Mouse (Mus musculus): ENCODE measurements around the gene Apol7a.

Apol7a gene

GRCm38 (mm10) chr15:77370588-77370987, 28.3 kb downstream of the Apol7a start:
- DNase-seq: no peak

DNA sequence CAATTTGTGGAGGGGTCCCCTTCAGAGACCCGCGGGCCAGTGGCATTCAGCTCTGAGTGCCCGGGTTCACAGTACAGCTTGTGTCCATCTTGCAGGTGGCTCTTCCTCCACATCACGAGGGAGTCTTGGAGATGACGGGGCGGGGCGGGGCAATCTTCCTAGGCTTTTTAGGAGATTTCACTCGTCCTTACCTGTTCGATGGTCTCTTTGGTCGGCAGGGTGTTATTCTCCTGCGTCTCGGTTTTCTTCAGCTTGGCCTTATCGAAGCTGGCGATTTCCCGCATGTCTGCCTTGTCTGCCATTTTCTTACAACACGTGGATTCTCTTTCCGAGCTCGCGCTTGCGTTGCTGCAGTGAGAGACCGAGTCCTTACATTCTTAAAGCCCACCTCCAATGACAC, 28.9 kb downstream of the Apol7a start:
- DNase-seq: no peak

DNA sequence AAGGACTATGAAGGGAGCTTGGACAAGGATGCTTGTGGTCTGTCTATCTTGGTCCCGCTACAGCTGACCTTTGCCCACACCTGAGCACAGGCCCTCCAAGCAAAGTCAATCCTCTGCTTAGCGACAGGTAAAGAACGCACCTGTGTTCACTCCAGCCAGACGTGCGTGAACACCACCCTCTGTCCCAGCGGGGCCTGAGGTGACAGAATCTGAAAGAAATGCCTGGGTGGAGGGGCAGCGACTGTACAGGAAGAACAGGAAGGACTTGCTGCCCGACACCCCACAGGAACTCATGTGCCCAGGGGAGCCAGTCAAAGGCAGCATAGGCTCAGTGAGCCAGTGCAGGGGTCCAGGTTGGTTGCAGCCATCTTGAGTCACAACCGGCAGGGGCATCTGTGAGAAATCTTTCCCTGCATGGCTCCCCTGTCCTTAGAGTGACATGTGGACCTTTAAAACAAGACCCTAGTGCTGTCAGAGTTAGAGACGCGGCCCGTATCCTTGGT, 30.0 kb downstream of the Apol7a start:
- no peak for DNase-seq

- DNase-seq: peak; percentile 98
These were observed 30.8 kb downstream of the Apol7a start for GRCm38 (mm10) chr15:77368148-77368547.

DNA sequence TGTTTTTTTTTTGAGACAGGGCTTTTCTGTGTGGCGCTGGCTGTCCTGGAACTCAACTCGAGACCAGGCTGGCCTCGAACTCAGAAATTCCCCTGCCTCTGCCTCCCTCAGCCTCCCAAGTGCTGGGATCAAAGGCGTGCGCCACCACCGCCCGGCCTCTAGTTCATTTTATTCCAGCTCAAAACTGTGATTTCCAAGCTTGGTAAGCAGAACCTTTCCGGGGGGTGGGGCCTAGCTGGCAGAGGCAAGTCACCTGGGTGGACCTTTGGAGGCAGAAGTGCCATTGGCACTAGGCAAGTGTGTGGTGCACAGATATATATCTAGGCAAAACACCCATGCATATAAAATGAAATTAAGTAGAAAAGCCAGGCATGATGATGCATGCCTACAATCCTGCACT, 31.4 kb downstream of the Apol7a start:
- no peak for DNase-seq

DNA sequence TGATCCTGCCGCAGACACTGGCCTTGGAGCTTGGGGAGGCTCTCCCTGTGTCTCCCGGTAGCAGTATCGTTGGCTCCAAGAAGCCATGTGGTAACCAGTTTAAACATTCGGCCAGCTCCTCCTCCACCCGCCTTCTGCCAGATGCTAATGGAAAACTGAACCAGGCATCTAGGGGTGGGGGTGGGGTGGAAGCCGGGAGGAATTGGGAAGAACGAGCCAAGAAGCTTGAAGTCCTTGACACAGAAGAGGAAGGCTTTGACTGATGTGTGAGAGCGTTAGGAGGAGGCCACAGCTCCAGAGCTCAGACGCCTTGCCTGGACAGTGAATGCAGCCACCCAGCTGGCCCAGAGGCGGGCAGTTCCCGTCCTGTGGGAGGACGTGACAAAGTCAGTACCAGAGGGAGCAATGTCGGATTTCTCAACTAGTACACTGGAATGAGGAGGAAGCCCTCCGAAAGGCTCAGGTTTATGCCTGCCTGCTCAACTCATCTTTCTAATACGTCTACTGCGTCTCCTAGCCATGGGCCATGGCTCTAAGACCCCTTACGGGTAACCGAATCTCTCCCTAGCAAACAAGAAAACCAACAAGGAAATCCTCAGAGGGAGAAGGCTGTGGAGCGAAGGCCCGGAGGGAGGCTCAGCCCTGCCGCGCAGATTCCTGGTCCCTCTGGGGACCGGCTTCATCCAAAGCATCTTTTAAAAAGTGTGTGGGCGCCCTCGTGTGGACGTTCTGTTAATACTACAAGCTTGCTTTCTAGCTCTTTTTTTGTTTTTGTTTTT, 32.0 kb downstream of the Apol7a start:
- peak; percentile 91 for DNase-seq

DNA sequence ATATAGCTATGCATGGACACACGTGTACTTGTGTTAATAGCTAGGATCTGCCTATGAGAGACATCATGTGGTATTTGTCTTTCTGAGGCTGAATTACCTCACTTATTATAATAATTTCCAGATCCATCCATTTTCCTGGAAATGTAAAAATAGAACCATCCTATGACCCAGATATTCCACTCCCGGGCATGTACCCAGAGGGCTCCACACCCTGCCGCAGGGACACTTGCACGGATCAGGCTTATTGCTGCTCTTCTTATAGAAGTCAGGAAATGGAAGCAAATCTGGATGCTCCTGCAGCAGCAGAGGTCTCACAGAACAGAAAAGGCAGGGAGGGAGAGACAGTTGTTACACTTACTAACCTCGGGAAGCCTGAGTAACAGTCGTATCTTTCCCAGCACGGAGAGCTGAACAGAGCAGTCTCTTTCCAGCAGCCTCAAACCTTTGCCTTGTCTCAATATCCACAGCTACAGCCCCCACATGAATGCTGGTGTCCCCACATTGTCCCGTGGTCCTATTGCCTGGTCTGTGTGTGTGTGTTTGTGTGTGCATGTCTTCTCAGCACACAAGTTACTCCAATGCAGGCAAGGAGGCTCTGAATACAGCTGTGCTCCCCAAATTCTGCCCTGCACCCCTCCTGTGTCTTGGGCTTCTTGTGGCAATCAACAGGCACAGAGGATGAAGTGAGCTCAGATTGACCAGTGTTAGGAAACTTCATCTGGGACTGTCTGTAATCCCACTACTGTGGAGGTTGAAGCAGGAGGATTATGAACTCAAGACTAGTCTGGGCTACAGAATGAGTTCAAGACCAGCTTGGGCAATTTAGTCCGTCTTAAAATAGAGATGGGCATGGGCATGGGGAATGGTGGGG, 33.0 kb downstream of the Apol7a start:
- peak; percentile 55 for DNase-seq

GRCm38 (mm10) chr15:77364026-77364425, 34.9 kb downstream of the Apol7a start:
- peak; percentile 51 for DNase-seq

GRCm38 (mm10) chr15:77363578-77363977, 35.3 kb downstream of the Apol7a start:
- no peak for DNase-seq

DNA sequence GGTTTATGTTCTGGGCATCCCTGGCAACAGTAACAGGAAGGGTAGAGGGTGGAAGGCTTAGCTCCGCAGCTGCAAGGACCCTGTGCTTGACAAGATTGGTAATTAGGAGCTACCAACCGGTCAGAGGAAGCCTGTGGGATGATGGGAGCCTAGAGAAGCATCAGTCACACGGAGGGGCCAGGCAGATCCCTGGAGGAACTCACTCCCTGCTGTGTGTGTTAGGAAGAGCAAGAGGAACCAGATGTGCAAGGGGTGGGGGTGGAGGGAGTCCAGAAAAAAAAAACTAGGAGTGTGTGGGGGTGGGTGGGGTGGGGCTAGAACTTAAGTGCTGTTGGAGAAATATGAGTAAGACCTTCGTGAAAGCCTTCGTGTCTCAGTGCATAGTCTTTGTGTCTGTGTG, 36.0 kb downstream of the Apol7a start:
- no peak for DNase-seq

DNA sequence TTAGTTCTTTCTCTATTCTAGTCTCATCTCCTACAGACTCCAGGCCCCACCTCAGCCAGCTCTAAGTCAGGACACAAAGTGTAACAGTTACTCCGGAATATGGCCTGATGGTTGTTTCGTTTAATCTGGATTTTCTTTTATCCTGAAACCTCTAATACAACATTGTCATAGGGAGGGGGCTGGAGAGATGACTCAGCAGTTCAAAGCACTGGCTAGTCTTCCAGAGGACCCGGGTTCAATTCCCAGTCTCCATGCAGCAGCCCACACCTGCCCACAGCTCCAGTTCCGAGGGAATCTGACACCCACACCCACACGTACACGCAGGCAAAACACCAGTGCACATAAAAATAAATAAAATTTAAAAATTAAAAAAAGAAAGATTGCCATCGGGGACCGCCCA, 39.0 kb downstream of the Apol7a start:
- DNase-seq: no peak

- peak; percentile 57 for DNase-seq
These were observed 39.4 kb downstream of the Apol7a start for GRCm38 (mm10) chr15:77359486-77359885.

DNA sequence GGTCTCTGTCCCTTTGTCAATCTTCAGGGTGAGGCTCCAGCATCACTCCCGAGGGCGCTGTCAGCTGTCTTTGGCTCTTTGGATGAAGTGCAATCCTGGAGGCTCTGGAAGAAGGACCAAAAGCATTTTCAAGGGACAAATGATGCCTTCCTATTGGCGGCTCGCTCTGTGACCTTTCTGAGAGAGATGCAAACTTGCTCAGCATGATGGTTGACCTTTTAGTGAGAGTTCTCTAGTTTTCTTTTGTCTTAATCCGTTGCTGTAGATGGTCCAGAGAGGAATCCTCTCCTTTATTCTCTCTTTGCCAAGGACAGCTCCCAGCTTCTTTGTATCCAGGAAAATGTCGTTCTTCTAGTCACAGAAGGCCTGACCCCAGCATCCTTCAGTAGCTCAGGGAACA, 39.8 kb downstream of the Apol7a start:
- DNase-seq: no peak

DNA sequence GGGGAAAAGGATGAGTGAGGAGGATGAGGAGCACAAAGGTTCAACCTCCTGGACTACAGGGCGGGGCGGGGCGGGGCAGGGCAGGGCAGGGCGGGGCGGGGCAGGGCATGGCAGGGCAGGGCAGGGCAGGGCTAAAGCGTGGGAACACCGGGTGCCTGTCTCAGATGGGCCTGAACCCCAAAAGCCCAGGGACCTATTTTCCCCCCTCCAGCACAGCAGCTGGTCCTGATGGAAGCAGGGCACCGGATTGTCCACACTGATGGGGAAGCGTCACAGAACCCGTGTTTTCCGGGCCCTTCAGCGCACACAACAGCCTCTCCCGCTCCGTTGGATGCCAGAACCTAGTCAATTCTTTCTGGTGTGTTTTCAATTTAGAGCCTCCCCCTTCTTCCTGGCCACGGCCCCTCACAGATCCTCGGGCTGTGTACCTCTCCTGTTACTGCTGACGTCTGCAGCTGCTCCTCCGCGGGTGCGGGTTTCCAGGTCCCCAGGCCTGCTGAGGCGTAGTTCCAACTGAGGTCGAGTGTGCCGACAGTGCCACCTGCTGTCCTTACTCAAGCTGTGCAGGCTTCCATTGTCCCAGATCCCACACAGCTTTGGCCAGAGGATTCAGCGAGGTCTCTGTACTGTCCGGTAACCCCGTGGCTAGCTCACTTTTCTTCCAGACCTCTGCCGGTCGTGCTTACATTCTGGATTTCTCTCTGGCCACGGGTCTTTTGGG, 40.4 kb downstream of the Apol7a start:
- peak; percentile 91 for DNase-seq

DNA sequence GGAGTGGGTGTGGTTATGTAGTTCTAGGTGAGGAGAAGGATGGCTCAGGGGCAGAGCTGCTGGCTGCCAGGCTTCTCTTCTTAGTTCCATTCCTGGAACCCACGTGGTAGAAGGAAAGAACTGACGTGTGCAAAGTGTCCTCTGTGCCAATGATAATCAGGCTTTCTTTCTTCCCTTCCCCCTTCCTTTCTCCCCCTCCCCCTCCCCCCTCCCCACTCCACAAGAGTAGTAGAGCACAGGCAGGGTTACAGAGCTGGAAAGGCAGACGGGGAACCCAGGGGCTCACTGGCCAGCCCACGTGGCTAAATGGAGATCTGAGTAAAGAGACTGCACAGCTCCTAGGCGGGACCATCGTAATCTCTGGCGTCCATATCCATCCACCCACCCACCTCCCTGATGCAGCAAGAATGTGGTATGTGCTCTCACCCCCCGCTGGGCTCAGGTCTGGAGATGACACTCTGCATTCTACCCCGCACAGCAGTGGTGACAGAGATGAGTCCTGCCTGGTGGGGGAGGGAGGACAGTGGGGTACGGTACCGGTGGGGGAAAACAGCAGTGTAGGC, 42.6 kb downstream of the Apol7a start:
- DNase-seq: no peak

DNA sequence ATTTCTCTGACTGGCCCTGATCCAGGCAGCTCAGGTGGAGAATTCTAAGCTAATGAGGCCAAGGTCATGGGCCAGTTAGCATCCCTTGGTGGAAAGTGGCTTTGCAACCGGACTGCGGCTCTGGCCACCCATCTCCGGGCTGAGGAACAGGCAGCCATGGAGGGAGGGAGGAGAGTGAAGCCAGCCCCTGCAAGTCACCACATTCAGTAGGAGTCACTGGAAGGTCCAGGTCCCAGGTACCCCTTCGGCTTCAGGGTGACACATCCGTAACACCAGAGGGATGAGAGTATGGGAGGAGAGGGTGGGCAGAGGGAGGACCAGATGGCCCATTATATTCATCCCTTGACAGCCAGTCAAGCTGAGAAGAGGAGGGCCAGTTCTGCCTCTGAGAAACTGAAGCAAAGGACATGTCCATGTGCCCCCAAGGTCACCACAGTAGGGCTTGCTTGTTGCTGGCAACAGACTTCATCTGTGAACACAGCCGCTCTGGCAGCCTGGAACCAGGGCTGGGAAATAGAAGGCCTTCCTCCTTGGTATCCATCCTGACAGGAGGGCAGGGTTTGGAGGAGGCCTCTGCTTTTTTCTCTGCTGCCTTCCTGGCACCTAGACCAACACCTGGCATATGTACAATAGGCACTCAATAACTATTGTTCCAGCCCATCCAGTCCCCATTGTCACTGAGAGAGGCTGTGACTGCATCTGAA, 43.9 kb downstream of the Apol7a start:
- DNase-seq: no peak

DNA sequence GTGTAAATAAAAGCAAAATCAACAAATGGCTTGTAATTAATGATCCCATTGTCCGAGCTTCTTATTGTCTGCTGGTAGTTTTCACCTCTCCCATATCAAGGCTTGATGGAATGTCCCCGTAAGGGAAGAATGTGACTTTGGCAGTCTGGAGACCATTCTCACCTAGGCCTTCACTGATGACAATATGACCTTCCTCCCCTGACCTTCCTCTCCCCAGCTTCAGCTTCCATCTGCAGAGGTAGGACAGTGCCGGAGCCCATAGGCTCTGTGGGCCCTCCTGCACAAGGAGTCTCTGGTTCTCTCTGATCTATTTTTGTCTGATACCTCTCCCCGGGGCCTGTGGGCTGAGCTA, 44.4 kb downstream of the Apol7a start:
- no peak for DNase-seq

DNA sequence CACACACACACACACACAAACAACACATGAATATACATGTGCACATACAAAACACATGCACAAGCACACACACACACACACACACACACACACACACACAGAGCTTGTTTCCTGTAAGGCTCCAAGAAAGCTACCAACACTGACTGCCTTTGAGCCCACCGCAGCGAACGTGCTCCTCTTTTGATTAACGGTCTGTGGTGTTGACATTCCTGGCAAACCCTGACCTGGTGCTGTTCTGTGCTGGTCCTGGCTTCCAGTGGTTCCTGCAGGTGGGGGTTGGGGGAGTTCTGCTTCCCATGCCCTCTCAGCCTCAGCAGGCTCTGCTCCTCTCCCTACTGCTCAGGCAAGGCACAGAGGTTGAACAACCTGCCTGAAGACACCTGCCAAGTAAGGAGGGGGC, 45.1 kb downstream of the Apol7a start:
- no peak for DNase-seq

- no peak for DNase-seq
These were observed 46.0 kb downstream of the Apol7a start for GRCm38 (mm10) chr15:77352863-77353262.

DNA sequence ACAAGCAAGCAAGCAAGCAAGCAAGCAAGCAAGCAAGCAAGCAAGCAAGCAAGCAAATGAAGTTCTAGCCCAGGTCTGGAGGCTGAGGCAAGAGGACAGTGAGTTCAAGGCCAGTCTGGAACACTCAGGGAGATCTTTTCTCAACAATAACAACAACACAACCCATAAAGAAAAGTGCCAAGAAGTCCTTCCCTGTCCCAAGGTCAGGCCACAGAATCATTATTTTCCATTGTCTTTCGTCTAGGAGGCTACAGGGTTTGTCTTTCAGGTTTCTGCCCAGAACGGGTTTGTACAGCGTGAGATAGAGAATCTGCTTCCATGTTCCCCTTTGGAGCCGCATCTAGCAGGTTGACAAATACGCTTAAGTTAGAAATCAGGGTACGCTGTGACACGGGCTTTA, 48.8 kb downstream of the Apol7a start:
- no peak for DNase-seq

GRCm38 (mm10) chr15:77348146-77348545, 50.8 kb downstream of the Apol7a start:
- no peak for DNase-seq
